Mouse (Mus musculus) lung, adult 2 months (tissue): ENCODE results near the gene Atp11a.

Experiments used
- CTCF ChIP-seq: fragments of 200-500 bp; IDR thresholded peaks from 2 replicates; pipeline ENCODE4 v1.5.1; 2011; ENCODE audit warnings: mild to moderate bottlenecking, low read length, control low read depth; ENCODE audit not compliant: insufficient read depth
- POLR2A ChIP-seq: fragments of 200-500 bp; IDR thresholded peaks from 2 replicates; pipeline ENCODE4 v1.6.1; 2011; ENCODE audit warnings: low read depth, mild to moderate bottlenecking, control low read depth, low read length, borderline replicate concordance; ENCODE audit errors: extremely low read depth

- TF ChIP-seq CTCF: no peak
- TF ChIP-seq POLR2A: no peak
These were observed 8.6 kb upstream of the Atp11a start for GRCm38 (mm10) chr8:12748183-12748582.
